Mouse (Mus musculus): ENCODE data around the gene Gm8947.
A peak's percentile ranks its signal among the peaks of the same experiment; 100 is the strongest.
"Not testable (repeated sequence)": the region's sequence is repeated elsewhere in the genome, so short reads cannot be mapped to it uniquely, and the experiment has no call there.

Gm8947 gene

GRCm38 (mm10) chr1:151171572-151172461 is 20.4 kb upstream of the Gm8947 start:
- no peak for DNase-seq (ENCODE audit: low read depth, low spot score)
- no peaks in the 10 kb centered on the region for H3K36me3 ChIP-seq (ENCODE audit: control insufficient read depth, insufficient read depth, low read length, poor library complexity, severe bottlenecking)
- no peaks in the 10 kb centered on the region for H3K27me3 ChIP-seq (ENCODE audit: control insufficient read depth, insufficient read depth, low read length, poor library complexity, severe bottlenecking)

GRCm38 (mm10) chr1:151177030-151177936 is 14.9 kb upstream of the Gm8947 start:
- DNase-seq (ENCODE audit: low read depth, low spot score): peak; percentile 59
- Histone ChIP-seq H3K36me3 (ENCODE audit: control insufficient read depth, insufficient read depth, low read length, poor library complexity, severe bottlenecking) (no peaks in the 10 kb centered on the region), H3K27me3 (ENCODE audit: control insufficient read depth, insufficient read depth, low read length, poor library complexity, severe bottlenecking) (no peaks in the 10 kb centered on the region)

- DNase-seq (ENCODE audit: low read depth, low spot score): no peak
Observed at GRCm38 (mm10) chr1:151177937-151178271, 14.3 kb upstream of the Gm8947 start.

GRCm38 (mm10) chr1:151178505-151179083 is 13.6 kb upstream of the Gm8947 start:
- H3K36me3 ChIP-seq (ENCODE audit: control insufficient read depth, insufficient read depth, low read length, poor library complexity, severe bottlenecking): no peaks in the 10 kb centered on the region
- no peaks in the 10 kb centered on the region for H3K27me3 ChIP-seq (ENCODE audit: control insufficient read depth, insufficient read depth, low read length, poor library complexity, severe bottlenecking)
- no peak for DNase-seq (ENCODE audit: low read depth, low spot score)

More at GRCm38 (mm10) chr1:151177937-151178271, 14.3 kb upstream of the Gm8947 start:
- H3K36me3 ChIP-seq (ENCODE audit: control insufficient read depth, insufficient read depth, low read length, poor library complexity, severe bottlenecking): no peaks in the 10 kb centered on the region
- no peaks in the 10 kb centered on the region for H3K27me3 ChIP-seq (ENCODE audit: control insufficient read depth, insufficient read depth, low read length, poor library complexity, severe bottlenecking)

- no peaks in the 10 kb centered on the region for H3K27me3 ChIP-seq (ENCODE audit: control insufficient read depth, insufficient read depth, low read length, poor library complexity, severe bottlenecking)
- DNase-seq (ENCODE audit: low read depth, low spot score): no peak
Observed at GRCm38 (mm10) chr1:151180167-151180566, 12.0 kb upstream of the Gm8947 start.

DNA sequence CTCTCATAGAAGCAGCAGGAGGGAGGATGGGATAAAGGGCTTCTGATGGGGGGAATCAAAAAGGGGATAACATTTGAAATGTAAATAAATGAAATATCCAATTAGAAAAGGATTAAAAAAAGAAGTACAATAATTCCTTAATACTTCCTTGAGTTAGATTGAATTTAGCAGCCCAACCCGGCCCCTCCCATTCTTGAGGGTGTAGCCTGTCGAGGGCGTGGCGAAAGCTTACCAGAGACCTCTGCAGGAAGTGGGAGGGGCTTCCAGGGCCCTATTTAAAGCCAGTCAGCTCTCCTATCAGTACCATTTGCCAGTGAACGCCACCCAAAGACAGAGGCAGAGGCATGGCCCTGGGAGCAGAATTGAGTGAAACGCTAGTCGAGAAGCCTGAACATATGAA is 9.9 kb upstream of the Gm8947 start, which contains the start of gene Gm47985:
Gene Gm47985 (plus strand): TSS at position 272 of the 400 bp plus-strand sequence.
- not testable (repeated sequence) for DNase-seq (ENCODE audit: low read depth, low spot score); H3K27me3 ChIP-seq (ENCODE audit: control insufficient read depth, insufficient read depth, low read length, poor library complexity, severe bottlenecking); H3K36me3 ChIP-seq (ENCODE audit: control insufficient read depth, insufficient read depth, low read length, poor library complexity, severe bottlenecking)

More at GRCm38 (mm10) chr1:151180167-151180566, 12.0 kb upstream of the Gm8947 start:
- H3K36me3 ChIP-seq (ENCODE audit: control insufficient read depth, insufficient read depth, low read length, poor library complexity, severe bottlenecking): no peaks in the 10 kb centered on the region

GRCm38 (mm10) chr1:151186186-151186585 is 6.0 kb upstream of the Gm8947 start:
- not testable (repeated sequence) for DNase-seq (ENCODE audit: low read depth, low spot score); H3K27me3 ChIP-seq (ENCODE audit: control insufficient read depth, insufficient read depth, low read length, poor library complexity, severe bottlenecking); H3K36me3 ChIP-seq (ENCODE audit: control insufficient read depth, insufficient read depth, low read length, poor library complexity, severe bottlenecking)

GRCm38 (mm10) chr1:151186879-151187424 is 5.2 kb upstream of the Gm8947 start:
- H3K27me3 ChIP-seq (ENCODE audit: control insufficient read depth, insufficient read depth, low read length, poor library complexity, severe bottlenecking); DNase-seq (ENCODE audit: low read depth, low spot score); H3K36me3 ChIP-seq (ENCODE audit: control insufficient read depth, insufficient read depth, low read length, poor library complexity, severe bottlenecking): not testable (repeated sequence)

GRCm38 (mm10) chr1:151188469-151188868 is 3.7 kb upstream of the Gm8947 start:
- peak; percentile 10 for DNase-seq (ENCODE audit: low read depth, low spot score)
- Histone ChIP-seq H3K27me3 (ENCODE audit: control insufficient read depth, insufficient read depth, low read length, poor library complexity, severe bottlenecking) (no peaks in the 10 kb centered on the region), H3K36me3 (ENCODE audit: control insufficient read depth, insufficient read depth, low read length, poor library complexity, severe bottlenecking) (no peaks in the 10 kb centered on the region)

GRCm38 (mm10) chr1:151192739-151193138 is 563 bp downstream of the Gm8947 start:
- DNase-seq (ENCODE audit: low read depth, low spot score); H3K27me3 ChIP-seq (ENCODE audit: control insufficient read depth, insufficient read depth, low read length, poor library complexity, severe bottlenecking); H3K36me3 ChIP-seq (ENCODE audit: control insufficient read depth, insufficient read depth, low read length, poor library complexity, severe bottlenecking): not testable (repeated sequence)

DNA sequence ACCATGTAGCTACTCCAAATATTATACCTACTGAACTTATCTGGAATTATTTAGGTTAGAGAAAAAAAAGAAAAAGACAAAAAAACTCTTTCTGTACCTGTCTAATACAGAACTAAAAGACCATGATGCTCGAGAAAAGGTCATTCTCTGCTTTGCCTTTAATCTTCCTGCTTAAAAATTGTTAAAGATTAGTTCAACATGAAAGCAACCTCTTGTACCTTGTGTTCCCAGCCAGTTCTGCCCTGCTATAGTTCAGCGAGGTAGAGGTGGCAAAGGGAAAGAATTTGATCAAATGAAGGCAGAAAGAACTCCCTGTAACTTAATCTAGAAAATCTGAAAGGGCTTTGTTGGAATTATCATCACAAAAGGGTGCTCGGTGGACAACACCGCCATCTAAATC is 3.8 kb downstream of the Gm8947 start:
- H3K36me3 ChIP-seq (ENCODE audit: control insufficient read depth, insufficient read depth, low read length, poor library complexity, severe bottlenecking); DNase-seq (ENCODE audit: low read depth, low spot score); H3K27me3 ChIP-seq (ENCODE audit: control insufficient read depth, insufficient read depth, low read length, poor library complexity, severe bottlenecking): not testable (repeated sequence)

DNA sequence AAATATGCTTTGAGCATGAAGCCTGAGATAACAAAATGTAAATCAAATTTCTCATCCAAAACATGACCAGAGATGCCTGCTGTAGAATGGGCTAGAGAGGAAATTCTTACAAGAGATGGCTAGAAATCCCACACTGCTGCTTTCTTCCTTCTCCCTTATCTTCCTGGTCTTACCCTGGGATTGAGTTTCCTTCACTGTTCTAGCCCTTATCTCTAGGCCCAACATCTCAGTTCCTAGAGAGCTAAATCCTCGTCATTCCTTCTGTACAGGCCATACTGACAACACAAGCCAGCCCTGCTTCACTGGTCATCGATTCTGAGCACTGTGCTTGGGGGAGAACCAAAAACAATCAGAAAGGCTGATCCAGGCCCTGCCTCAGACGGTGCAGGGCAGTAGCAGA is 4.5 kb downstream of the Gm8947 start:
- H3K27me3 ChIP-seq (ENCODE audit: control insufficient read depth, insufficient read depth, low read length, poor library complexity, severe bottlenecking); H3K36me3 ChIP-seq (ENCODE audit: control insufficient read depth, insufficient read depth, low read length, poor library complexity, severe bottlenecking); DNase-seq (ENCODE audit: low read depth, low spot score): not testable (repeated sequence)

DNA sequence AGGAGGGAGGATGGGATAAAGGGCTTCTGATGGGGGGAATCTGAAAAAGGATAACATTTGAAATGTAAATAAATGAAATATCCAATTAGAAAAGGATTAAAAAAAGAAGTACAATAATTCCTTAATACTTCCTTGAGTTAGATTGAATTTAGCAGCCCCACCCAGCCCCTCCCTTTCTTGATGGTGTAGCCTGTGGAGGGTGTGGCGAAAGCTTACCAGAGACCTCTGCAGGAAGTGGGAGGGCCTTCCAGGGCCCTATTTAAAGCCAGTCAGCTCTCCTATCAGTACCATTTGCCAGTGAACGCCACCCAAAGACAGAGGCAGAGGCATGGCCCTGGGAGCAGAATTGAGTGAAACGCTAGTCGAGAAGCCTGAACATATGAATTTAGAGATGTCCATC is 5.9 kb downstream of the Gm8947 start, which contains the start of gene Gm47995:
Gene Gm47995 (plus strand): TSS at position 329 of the 400 bp plus-strand sequence.
- not testable (repeated sequence) for DNase-seq (ENCODE audit: low read depth, low spot score); H3K27me3 ChIP-seq (ENCODE audit: control insufficient read depth, insufficient read depth, low read length, poor library complexity, severe bottlenecking); H3K36me3 ChIP-seq (ENCODE audit: control insufficient read depth, insufficient read depth, low read length, poor library complexity, severe bottlenecking)

DNA sequence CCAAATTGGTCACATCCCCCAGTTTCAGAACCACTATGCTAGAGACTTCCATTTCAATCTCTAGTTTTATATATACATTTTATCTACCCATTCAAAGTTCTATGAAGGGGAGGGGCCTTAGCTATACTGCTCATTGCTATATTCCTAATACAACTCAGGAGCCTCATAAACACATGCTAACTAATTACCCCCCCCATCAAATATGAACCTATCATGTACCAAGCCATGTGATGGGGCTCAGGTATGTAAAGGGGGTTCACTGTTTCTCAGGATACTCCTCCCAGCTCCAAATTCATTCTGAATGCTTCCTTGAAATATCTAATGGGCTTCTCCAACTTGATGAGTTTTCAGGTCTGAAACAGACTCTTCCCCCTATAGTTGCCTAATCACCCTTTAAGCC is 8.4 kb downstream of the Gm8947 start:
- DNase-seq (ENCODE audit: low read depth, low spot score); H3K27me3 ChIP-seq (ENCODE audit: control insufficient read depth, insufficient read depth, low read length, poor library complexity, severe bottlenecking); H3K36me3 ChIP-seq (ENCODE audit: control insufficient read depth, insufficient read depth, low read length, poor library complexity, severe bottlenecking): not testable (repeated sequence)

All from splenic B cell, adult 2 months (primary cell).